Mouse (Mus musculus): Measurements from ENCODE around the gene Smim17.
"Not testable (repeated sequence)": the region's sequence is repeated elsewhere in the genome, so short reads cannot be mapped to it uniquely, and the experiment has no call there.

Gene Smim17

GRCm38 (mm10) chr7:6397996-6398975, at the start of gene Smim17:
Smim17 (plus strand) TSS chr7:6398715.
- in situ Hi-C loops (cut with MseI, MboI), result no loop called here

GRCm38 (mm10) chr7:6358121-6358520, 40.4 kb upstream of the Smim17 start:
- in situ Hi-C loops (cut with MseI, MboI), result loop anchor here in 1 of 2 experiments (5.0 kb wide), 1 partner anchor 69 kb away; no protein-coding TSS in a partner anchor

GRCm38 (mm10) chr7:6358937-6359590, 39.5 kb upstream of the Smim17 start:
- in situ Hi-C loops (cut with MseI, MboI), result loop anchor here in 1 of 2 experiments (5.0 kb wide), 1 partner anchor 68 kb away; no protein-coding TSS in a partner anchor

GRCm38 (mm10) chr7:6360477-6361060, 37.9 kb upstream of the Smim17 start:
- in situ Hi-C loops (cut with MseI, MboI), result loop anchor here in 1 of 2 experiments (5.0 kb wide), 1 partner anchor 72 kb away; no protein-coding TSS in a partner anchor

GRCm38 (mm10) chr7:6361756-6362155, 36.8 kb upstream of the Smim17 start:
- in situ Hi-C loops (cut with MseI, MboI), result loop anchor here in 1 of 2 experiments (5.0 kb wide), 1 partner anchor 71 kb away; no protein-coding TSS in a partner anchor

DNA sequence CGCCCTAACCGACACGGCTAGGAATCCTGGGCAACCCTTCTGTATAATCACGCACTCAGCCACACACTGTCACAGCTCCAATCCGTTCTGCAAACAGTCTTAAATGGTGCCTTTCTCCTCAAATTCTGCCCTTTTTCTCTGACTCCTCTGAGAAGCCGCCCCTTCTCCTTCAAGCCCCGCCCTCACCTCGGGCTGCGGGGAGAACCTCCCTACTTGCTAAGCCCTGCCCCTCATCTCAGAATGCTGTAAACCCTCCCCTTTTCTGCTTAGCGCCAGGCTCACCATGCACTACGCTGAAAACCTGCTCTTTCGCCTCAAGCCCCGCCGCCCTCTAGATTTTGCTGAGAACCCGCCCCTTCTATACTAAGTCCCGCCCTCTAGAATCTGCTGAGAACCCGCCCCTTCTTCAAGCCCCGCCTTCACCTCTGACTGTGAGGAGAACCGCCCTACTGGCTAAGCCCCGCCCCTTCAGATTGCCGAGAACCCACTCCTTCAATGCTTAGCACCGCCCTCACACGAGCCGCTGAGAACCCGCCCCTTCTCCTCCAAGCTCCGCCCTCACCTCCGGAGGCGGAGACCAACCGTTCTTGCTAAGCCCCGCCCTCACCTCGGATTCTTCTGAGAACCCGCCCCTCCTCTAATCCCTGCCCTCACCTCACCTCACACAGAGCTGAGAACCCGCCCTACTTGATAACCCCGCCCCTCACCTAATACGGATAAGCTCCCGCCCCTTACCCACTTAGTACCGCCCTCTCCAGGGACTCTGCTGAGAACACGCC, 36.1 kb upstream of the Smim17 start:
- in situ Hi-C loops (cut with MseI, MboI), result loop anchor here in 1 of 2 experiments (5.0 kb wide), 1 partner anchor 70 kb away; no protein-coding TSS in a partner anchor

- in situ Hi-C loops (cut with MseI, MboI), result loop anchor here in 1 of 2 experiments (5.0 kb wide), 1 partner anchor 69 kb away; no protein-coding TSS in a partner anchor
Observed at GRCm38 (mm10) chr7:6363047-6363488, 35.4 kb upstream of the Smim17 start, which contains the start of gene Zfp78. Zfp78 (plus strand) TSS chr7:6363280.

DNA sequence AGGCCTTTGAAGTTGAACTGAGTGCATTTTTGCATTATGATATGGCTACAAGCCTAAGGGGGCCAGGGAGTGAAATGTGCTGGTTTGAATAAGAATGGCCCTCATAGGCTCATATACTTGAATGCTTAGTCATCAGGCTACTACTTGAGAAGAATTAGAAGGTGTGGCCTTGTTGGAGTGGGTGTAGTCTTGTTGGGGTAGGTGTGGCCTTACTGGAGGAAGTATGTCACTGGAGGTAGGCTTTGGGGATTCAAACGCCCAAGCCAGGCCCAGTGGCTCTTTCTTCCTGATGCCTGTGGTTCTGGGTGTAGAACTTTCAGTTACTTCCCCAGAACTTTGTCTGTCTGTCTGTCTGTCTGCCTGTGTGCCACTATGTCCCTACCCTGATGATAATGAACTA, 33.8 kb upstream of the Smim17 start:
- in situ Hi-C loops (cut with MseI, MboI), result loop anchor here in 1 of 2 experiments (5.0 kb wide), 1 partner anchor 68 kb away; no protein-coding TSS in a partner anchor

DNA sequence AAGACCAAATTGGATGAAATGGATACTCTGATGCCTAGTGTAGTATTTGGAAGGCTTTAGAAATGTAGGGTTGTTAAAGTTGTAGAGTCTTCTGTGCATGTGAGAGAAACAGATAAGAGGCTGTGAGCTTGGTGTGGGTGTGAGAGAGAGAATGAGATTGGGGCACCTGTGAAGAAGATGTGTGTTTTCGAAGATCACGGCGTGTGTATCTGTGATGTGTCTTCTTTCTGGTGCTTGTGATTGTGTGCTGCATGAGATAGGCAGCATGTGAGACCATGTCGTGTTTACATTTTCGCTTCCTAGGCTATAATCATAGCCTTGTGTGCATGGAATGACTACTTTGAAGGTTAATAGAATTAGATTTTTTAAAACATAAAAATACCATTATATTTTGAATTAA, 31.3 kb upstream of the Smim17 start:
- in situ Hi-C loops (cut with MseI, MboI), result no loop called here

GRCm38 (mm10) chr7:6368146-6368545, 30.4 kb upstream of the Smim17 start:
- in situ Hi-C loops (cut with MseI, MboI), result not testable (repeated sequence)

- in situ Hi-C loops (cut with MseI, MboI), result no loop called here
Observed at GRCm38 (mm10) chr7:6369460-6369859, 29.1 kb upstream of the Smim17 start.

DNA sequence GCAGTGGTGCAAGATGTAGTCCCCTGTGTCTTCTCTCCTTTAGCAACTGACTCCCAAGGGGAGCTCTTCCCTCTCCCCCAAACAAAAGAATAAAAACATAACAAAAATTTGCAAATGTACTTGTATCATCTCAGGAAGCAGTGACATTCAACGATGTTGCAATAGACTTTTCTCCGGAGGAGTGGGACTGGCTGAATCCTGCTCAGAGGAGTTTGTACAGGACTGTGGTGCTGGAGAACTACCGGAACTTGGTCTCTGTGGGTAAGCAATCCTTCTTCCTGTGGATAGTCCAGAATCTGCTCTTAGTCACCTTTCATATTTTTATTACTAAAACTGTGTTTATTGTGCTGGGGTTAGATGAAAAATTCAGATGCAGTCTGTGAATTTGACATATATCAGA, 25.5 kb upstream of the Smim17 start:
- in situ Hi-C loops (cut with MseI, MboI), result no loop called here

- in situ Hi-C loops (cut with MseI, MboI), result no loop called here
Observed at GRCm38 (mm10) chr7:6378441-6378840, 20.1 kb upstream of the Smim17 start.

GRCm38 (mm10) chr7:6381431-6381830, 17.1 kb upstream of the Smim17 start:
- in situ Hi-C loops (cut with MseI, MboI), result no loop called here

GRCm38 (mm10) chr7:6383044-6383455, 15.5 kb upstream of the Smim17 start, which contains the start of gene Zfp28:
Zfp28 (plus strand) TSS chr7:6383295.
- in situ Hi-C loops (cut with MseI, MboI), result no loop called here

GRCm38 (mm10) chr7:6384011-6384410, 14.5 kb upstream of the Smim17 start:
- in situ Hi-C loops (cut with MseI, MboI), result no loop called here

GRCm38 (mm10) chr7:6386995-6387394, 11.5 kb upstream of the Smim17 start:
- in situ Hi-C loops (cut with MseI, MboI), result no loop called here

DNA sequence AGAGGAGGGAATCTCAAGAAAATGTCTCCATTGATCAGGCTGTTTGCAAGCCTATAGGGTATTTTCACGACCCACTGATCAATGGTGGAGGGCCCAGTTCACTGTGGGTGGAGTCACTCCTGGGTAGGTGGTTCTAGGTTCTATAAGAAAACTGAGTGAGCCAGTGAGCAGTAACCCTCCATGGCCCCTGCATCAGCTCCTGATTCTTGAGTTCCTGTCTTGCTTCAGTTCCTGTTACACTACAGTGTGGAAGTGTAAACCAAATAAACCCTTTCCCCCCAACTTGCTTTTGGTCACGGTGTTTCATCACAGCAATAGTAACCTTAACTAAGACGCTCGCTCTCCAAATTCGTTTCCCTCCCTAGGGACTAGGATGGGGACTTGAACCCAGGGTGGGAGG, 9.5 kb upstream of the Smim17 start:
- in situ Hi-C loops (cut with MseI, MboI), result no loop called here

GRCm38 (mm10) chr7:6389449-6389848, 9.1 kb upstream of the Smim17 start:
- in situ Hi-C loops (cut with MseI, MboI), result no loop called here

DNA sequence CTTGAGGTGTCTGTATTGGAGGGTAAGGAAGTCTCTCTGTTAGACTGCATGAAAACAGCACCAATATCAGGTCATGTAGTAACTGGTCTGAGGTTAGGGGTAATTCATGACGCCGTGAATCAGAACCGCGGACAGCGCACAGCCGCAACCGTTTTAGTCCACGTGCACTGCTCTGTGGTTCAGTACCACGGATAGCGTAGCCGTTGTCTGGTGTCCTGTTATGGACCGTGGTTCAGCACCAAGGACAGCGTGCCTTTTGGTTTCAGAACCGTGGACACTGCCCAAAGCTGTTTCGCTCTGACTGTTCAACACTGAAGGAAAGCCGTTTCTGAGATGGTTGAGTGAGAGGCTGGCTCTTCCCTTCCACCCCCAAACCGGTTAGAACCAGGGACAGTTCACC, 11.5 kb downstream of the Smim17 start, which contains the start of gene Gm20715:
Gene Gm20715, plus strand, starts transcription at position 235 of the 400 bp plus-strand sequence.
- in situ Hi-C loops (cut with MseI, MboI), result no loop called here
